ENCODE assay signal across 23 mouse cellular contexts in the genomic region with DNA sequence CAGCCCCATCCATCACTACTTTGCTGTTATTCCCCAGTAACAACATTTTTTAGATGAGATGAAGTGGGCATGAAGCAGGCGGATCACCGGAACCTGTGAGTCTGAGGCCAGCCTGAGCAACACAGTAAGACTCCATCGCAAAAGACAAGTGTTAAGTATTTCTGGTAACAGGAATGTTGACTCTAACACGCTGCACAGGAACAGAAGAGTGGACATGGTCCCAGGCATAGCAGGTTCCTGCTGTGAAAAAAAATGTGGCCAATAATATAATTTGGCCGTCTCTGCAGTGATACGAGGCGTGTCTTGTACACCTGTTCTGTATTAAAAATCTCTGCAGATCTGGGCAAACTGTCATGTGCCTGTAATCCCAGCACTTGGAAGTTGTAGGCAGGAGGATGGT. TPM values are rescaled to one million over a fixed set of nuclear protein-coding genes. Genes with fewer than 3 reads are reported as not detected.
"Had no signal": no experiment of that assay in that cellular context is flagged by ENCODE, and none has a peak within 500 bp of the region (broad histone marks: within the 10 kb centered on the region; RNA-seq: fewer than 3 reads in every experiment).

No protein-coding gene starts in this region.

- H3K4me2 ChIP-seq: limb, embryonic 15.5 days; liver, embryonic 12.5 days; lung, embryonic 14.5 days; midbrain, embryonic 15.5 days; neural tube, embryonic 12.5 days; stomach, embryonic 15.5 days had no signal

- ATAC-seq: liver, embryonic 12.5 days; midbrain, embryonic 15.5 days had no signal

- H3K9ac ChIP-seq: limb, embryonic 15.5 days; liver, embryonic 12.5 days; lung, embryonic 14.5 days; midbrain, embryonic 15.5 days; neural tube, embryonic 12.5 days; stomach, embryonic 15.5 days had no signal

- H3K4me3 ChIP-seq: layer of hippocampus, adult 2 months; limb, embryonic 15.5 days; liver, embryonic 12.5 days; midbrain, embryonic 15.5 days; neural tube, embryonic 12.5 days; stomach, embryonic 15.5 days had no signal

- H3K27ac ChIP-seq: layer of hippocampus, adult 2 months; limb, embryonic 15.5 days; liver, embryonic 12.5 days; macrophage; midbrain, embryonic 15.5 days; neural tube, embryonic 12.5 days; stomach, embryonic 15.5 days had no signal

- DNase-seq: kidney, adult 11 months; kidney, postnatal 10 days; kidney, postnatal 4 days; lung, embryonic 14.5 days; lung, postnatal 10 days; retina, postnatal 1 day; right cerebral cortex, postnatal 14 days; thymus, postnatal 36 days had no signal

- H3K4me1 ChIP-seq: limb, embryonic 15.5 days; midbrain, embryonic 15.5 days; neural tube, embryonic 12.5 days; stomach, embryonic 15.5 days had no signal

- H3K9me3 ChIP-seq: limb, embryonic 15.5 days; liver, embryonic 12.5 days; midbrain, embryonic 15.5 days; neural tube, embryonic 12.5 days; stomach, embryonic 15.5 days had no signal

- H3K27me3 ChIP-seq: limb, embryonic 15.5 days; liver, embryonic 12.5 days; midbrain, embryonic 15.5 days; neural tube, embryonic 12.5 days; stomach, embryonic 15.5 days had no signal

RNA-seq across cellular contexts. Expression of a gene that starts 51.5 kb away (rescaled TPM):
- total RNA-seq: layer of hippocampus, adult 2 months; layer of hippocampus, postnatal 14 days; left cerebral cortex, adult 18-20 months; left cerebral cortex, postnatal 25 days; monocyte, adult 5-6 weeks had no signal
- polyA plus RNA-seq: limb, embryonic 11.5 days; limb, embryonic 15.5 days; liver, embryonic 16.5 days; lung, embryonic 14.5 days; macrophage; midbrain, embryonic 15.5 days; neural tube, embryonic 12.5 days; spleen, adult 2 months; stomach, embryonic 15.5 days; thymus, postnatal 0 days had no signal
